Mouse (Mus musculus) urinary bladder, postnatal 36 days (tissue): Measurements from ENCODE around the gene Gm9944.

Source experiments
- DNase-seq, 2 experiments: peaks; one replicate each; pipeline ENCODE4 v3.0.0; 2022; ENCODE audit warnings: low spot score in 2 of 2, mixed read lengths in 1 of 2

The Gm9944 gene

DNA sequence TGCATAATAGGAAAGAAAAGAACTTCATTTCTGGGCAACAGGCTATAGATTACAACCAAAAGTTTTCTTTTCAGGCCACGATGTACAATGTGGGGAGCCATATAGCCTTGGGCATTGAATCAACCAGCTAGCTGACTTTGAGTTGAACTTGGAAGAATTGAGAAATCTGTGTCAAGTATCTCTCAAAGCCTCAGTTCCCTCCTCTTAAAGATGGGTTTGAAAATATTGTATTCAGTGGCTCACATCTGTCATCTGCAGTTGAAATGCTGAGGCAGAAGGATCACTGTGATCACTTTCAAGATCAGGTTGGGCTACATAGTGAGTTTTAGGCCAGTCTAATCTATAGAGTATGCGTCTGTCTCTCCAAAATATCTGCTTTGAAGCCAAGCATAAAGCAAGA lies at the start of gene Gm9944:
Gene Gm9944, minus strand, starts transcription at position 101 of the 400 bp plus-strand sequence.
- no peak for DNase-seq

DNA sequence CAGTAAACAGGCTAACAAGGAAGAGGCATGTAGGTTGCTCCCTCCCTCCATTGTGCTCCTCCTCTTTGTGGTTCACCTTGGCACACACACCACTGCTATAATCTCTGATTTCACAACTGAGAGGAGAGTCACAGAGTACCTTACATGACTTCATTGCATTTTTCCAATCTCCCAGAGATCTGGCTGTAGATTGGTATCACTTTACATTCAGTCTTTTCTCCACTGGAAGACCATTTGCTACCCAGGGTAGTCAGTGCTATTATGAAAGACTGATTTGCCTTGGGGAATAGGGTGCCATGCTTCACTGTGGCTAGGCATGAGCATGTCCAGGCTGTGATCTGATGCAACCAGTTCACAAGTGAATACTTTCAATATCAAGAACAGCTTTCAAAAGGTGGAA lies 40.2 kb upstream of the Gm9944 start:
- no peak for DNase-seq

- no peak for DNase-seq
Measured at GRCm38 (mm10) chr4:144468091-144468490, 15.0 kb upstream of the Gm9944 start.

- DNase-seq, result no peak
Measured at GRCm38 (mm10) chr4:144465206-144465605, 12.1 kb upstream of the Gm9944 start.

DNA sequence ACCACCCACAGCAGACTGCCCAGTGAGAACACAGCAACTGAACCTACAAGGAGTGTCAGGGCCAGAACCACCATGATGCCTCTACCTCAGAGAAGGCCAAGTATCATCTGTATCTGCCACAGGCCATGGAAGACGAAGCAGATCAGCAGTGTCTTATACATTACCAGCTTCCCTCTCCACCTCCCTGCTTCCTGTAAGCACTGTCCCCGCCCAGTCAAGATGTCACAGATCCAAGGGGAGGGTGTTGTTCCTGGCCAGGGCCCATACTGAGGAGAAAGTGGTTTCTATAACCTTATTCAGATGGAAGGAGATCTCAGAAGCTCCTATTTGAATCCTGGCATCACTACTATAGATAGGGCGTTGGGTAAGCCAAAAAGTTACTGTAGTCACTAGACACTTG lies 10.5 kb upstream of the Gm9944 start, which contains the start of gene Aadacl3:
Gene Aadacl3, minus strand, starts transcription at position 101 of the 400 bp plus-strand sequence.
- no peak for DNase-seq

DNA sequence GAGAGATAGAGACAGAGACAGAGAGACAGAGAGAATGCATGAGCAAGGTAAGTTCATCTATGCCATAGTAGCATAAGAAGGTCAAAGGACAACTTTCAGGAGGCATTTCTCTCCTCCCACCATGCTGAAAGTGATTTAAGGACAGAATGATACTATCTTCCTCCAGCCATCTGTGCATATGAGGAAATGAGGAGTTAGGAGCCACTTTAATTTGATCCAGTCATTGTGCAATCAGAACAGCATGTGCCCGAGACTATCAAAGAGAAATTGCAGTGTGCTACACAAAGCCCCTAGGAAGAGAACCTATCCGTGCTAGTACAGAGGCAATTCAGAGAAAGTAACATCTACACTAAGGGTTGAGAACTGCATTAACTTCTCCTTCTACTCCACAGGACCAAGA lies 4.6 kb downstream of the Gm9944 start:
- DNase-seq, result no peak

GRCm38 (mm10) chr4:144441582-144441981 lies 11.5 kb downstream of the Gm9944 start:
- no peak for DNase-seq

DNA sequence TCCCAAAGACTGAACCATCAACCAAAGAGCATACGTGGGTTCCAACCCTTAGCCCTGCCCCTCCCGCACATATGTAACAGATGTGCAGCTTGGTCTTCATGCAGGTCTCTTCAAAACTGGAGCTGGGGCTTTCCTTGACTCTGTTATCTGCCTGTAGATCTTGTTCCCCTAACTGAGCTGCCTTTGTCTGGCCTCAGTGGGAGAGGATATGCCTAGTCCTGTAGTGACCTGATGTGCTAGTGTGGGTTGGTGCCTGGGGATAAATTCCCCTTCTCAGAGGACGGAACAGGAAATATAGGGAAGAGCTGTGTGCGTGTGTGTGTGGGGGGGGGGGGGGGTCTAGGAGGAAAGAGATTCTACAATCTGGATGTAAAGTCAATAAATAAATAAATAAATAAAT lies 12.0 kb downstream of the Gm9944 start:
- DNase-seq, result no peak

GRCm38 (mm10) chr4:144438672-144439071 lies 14.4 kb downstream of the Gm9944 start, which contains the start of gene 1700012P22Rik:
Gene 1700012P22Rik, minus strand, starts transcription at chr4:144438772.
- no peak for DNase-seq

GRCm38 (mm10) chr4:144433216-144433615 lies 19.9 kb downstream of the Gm9944 start:
- no peak for DNase-seq

GRCm38 (mm10) chr4:144430723-144431122 lies 22.4 kb downstream of the Gm9944 start:
- DNase-seq, result no peak

GRCm38 (mm10) chr4:144428868-144429267 lies 24.2 kb downstream of the Gm9944 start:
- DNase-seq, result peak; percentile 6 to 28

GRCm38 (mm10) chr4:144424590-144424989 lies 28.5 kb downstream of the Gm9944 start:
- no peak for DNase-seq

- DNase-seq, result no peak
Measured at GRCm38 (mm10) chr4:144420644-144421043, 32.5 kb downstream of the Gm9944 start.

DNA sequence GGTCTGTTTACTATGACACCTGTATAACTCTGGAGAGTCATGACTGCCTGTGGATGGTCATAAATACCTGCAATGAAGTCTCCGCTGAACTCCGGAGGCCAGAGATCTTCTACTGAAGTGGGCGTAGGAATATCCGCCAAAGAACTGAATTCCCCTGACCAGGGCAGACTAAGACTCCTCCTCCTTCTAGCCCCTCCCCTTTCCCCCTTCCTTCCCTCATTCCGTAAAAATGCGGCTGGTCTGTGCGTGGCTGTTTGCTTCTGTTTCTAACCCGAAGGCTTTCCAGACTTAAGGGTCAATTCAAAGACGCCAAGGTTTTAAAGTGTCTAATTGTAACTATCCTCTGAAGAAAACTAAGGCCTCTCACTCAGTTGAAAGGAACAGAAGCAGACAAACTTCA lies 44.8 kb downstream of the Gm9944 start, which contains the start of gene Pramef12:
Gene Pramef12, minus strand, starts transcription at position 175 of the 400 bp plus-strand sequence.
- no peak for DNase-seq

GRCm38 (mm10) chr4:144406261-144406660 lies 46.9 kb downstream of the Gm9944 start:
- DNase-seq, result no peak

GRCm38 (mm10) chr4:144404456-144405086 lies 48.5 kb downstream of the Gm9944 start:
- DNase-seq, result peak; percentile 44 to 49
